Mouse (Mus musculus): ENCODE data around the gene Efcc1.
"Not testable (repeated sequence)": the region's sequence is repeated elsewhere in the genome, so short reads cannot be mapped to it uniquely, and the experiment has no call there.

The Efcc1 gene

DNA sequence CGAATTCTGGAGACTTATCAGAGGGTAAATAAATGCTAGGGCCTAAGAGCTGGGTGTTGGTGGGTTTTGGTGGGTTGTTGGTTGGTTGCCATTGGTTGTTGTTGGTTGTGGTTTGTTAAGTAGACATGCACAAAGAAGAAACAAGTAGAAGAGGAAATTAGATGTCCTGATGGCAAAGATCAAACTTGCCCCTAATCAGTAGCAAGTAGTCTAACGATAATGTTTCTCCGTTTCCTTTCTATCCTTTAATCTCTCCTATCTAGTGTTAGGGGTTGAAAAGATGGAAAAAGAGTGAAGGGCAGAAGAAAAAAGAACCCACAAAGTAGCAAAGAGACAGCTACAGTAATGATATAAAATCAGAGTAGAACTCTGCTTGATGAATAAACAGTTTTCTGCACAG, 14.0 kb downstream of the Efcc1 start:
- DNase-seq: no peak

DNA sequence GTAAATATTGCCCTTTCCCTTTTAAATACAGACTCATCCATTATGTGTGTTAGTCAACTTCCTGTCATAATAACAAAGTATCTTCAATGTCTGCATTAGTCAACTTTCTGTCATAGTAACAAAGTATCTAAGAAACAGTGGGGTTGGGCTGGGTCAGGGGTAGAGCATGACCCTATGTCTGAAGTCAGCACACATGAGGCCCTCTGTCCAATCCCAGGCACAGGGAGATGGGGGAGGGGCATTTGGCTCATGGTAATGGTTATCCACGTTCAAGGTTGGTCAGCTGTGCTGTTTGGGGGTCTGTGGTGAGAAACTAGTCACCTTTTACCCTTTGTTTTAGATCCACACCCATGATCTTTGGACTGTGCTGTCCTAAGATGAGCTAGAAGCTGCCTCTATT, 14.6 kb downstream of the Efcc1 start:
- no peak for DNase-seq

DNA sequence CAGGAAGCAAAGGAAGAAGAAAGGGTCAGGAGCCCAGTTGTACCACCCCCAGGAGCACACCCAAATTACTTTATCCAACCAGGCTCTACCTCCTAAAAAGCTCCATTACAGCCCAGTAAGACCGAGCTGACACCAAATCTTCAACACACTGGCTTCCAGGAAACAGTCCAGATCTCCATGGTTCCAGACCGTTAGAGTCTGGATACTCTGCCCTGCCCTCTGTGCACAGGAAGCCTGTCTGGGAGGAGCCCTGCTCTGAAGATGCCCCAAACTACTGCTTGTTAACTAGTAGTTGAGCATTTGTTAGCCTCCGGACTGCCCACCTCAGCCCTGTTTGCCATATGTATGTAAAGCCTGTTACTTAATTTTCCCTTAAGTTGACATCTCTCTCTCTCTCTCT, 15.4 kb downstream of the Efcc1 start:
- DNase-seq: no peak

DNA sequence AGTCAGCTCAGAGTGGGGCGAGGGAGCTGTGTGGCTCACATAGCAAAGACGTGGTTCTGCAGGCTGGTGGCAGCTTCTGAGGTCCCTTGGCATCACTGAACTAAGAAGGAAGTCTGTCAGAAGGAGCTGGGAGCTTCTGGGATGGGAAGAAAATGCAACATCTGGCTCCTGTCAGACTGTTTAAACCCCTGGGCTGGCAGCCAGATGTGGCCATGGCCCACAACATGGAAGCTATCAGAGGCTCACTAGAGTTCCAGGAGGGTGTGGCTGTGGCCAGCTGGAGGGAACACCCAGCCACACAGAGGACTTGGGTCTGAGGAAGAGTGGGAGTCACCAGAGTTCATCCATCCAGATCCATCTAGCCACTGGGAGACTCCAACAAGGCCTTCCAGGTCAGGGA, 16.2 kb downstream of the Efcc1 start:
- no peak for DNase-seq

DNA sequence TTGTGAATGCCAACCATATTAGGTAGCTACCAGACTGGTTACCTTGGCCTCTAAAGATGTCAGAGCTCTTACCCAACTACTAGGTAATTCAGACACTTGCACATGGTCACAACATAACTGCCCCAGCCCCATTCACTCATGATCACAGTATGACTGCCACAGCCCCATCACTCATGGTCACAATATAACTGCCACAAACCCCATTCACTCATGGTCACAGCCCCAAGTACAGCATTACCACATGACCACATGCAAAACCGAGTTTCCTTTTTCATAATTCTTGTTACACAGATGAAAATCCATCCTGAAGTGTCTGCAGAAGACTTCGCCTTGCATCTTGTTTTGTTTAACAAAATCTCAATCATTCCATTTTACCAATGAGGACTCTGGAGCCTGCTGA, 17.4 kb downstream of the Efcc1 start:
- DNase-seq: no peak

DNA sequence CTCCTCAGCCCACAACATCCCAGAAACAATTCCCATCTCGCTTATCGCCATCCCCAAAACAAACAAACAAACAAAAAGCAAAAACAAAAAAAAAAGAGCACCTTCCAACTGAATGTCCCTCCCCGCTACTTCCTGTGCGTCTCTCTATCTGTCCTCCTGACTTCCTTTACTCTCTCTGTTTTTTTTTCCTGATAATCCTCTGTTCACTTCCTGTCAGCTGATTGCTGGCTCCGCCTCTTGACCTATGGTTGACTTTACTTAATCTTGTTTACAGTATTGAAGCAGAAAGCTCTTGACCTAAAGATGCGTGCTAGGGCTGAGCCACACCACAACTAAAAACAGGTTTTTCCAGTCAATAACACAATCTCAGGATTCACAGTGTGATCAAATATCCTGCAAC, 17.9 kb downstream of the Efcc1 start:
- DNase-seq: no peak

DNA sequence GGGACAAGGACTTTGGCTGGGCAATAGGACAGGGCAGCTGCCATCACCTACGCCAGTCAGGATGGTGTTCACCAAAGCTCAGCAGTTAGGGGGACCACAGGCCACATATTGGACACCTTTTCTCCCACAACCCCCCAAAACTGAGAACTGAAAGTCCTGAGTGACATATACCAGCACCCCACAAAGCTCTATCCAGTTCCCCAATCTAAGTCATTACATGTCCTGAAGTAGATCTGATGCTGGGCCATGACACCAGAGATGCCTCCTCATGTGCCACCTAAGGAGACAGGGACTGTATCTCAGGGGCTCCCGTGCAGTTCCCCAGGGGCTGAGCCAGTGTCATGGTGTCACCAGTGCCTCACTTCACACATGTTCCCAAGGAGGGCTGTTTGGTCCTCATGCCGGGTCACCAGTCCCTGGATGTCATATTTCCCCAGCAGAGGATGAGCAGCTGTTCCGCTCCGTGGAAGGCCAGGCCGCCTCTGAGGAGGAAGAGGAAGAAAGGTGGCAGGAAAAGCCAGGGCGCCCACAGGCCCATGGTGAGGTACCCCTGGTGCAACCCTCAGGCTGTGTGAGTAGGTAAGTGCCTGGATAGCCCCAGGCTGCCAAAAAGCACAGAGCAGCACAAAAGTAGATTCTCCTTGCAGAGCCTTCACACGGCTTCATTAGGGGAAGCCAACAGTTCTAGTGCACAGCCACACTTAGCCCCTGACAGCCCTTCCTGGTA, 19.7 kb downstream of the Efcc1 start:
- no peak for DNase-seq

DNA sequence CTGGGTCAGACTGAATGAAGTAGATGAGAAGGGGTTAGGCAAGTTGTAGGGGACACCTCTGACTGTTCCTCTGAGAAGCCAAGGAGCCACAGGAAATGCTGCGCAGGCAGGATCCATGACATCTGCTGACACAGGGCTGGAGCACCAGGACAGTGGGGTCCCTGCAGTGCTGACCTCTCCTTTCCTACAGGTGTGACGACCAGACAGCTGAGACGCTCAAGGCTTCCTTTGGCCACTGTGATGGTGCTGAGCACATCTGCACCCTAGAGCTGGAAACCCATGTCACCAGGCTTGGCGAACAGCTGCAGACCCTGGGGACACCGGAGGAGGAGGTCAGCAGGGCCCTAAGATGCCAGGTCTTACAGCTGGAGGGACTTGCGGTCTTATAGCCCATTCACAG, 20.9 kb downstream of the Efcc1 start:
- DNase-seq: no peak

DNA sequence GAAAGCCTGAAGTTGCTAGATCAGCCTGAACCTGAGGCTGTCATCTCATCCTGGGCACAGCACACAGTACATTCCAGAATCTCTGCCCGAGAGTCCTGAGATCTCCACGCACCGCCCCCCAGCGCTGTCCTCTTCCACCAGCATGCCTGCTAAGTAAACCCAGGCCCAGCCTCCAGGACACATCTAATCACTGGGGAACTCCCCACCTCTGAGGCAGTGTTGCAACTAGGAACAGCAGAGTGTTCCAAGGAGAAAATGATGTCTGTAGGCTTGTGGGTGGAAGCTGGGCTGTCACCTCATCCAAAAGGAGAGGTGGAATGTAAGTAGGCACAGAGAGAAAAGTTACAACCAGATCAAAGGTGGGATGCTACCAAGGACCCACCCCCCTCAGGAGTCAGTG, 24.5 kb downstream of the Efcc1 start:
- DNase-seq: no peak

DNA sequence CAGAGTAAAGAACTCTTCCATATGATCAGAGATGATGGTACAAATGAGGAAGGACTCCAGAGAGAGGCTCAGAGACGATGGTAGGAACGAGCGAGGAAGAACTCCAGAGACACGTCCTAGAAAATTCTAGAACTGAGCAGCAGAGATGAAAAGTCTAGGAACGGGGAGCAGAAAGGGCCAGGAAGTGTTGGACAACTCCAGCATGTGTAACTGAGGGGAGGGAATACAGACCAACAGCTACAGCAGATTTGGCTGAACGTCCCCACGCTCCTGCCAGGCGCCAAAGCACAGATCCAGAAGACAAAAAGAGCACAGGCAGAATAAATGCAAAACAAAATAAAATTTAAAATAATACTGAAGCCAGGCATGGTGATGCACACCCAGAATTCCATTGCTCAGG, 26.2 kb downstream of the Efcc1 start:
- no peak for DNase-seq

DNA sequence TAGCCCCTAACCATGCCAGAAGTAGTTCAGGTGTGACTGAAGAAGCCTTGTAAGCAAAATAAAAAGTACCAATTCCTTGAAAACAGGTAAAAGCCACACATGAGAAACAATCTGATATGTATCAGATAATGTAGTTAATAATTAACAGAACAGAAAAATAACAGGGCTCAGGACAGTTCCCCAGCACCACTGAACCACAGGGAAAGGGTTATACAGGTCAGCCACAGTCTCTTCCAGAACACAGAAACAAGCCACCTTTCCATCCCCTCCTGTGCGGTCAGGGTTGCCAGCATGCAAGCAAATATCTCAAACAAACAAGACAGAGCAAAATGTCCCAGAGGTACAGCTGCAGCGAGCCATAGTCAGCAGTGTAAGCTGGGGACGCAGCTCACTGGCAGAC, 28.7 kb downstream of the Efcc1 start:
- no peak for DNase-seq

DNA sequence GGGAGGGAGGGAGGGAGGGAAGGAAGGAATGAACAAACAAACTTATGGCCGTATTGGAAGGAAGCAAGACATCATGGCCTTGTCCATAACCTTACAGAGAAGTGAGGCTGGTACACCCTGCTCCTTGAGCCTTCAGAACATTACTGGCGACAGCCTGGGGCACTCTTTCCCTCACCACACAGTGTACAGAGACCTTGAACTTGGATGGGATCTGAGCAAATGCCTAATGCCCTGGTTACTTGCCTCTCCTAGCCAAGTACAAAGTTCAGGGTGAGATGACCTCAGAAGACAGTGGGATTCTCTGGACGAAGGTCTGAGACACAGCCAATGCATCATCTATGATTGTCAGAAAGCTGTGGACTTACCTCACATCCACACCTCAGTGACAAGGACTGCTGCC, 29.2 kb downstream of the Efcc1 start:
- no peak for DNase-seq

DNA sequence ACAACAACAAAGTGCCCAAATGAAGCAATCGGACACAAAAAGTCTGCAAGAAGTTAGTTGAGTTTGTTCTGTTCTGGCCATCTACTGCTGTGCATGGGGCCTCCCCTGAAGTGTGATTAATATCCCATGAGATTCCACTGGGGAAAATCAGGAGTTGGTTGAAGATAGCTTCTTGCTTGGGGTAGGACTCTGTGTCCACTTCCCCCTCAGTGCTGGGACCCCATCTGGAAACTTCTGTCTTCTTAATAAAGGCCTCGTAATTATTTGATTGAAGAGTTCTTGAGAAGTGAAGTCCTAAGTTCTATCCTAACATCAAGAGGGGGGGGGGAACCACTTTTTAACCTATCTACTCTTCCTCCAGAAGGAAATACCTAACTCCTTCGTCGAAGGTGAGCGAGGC, 31.5 kb downstream of the Efcc1 start:
- DNase-seq: no peak

DNA sequence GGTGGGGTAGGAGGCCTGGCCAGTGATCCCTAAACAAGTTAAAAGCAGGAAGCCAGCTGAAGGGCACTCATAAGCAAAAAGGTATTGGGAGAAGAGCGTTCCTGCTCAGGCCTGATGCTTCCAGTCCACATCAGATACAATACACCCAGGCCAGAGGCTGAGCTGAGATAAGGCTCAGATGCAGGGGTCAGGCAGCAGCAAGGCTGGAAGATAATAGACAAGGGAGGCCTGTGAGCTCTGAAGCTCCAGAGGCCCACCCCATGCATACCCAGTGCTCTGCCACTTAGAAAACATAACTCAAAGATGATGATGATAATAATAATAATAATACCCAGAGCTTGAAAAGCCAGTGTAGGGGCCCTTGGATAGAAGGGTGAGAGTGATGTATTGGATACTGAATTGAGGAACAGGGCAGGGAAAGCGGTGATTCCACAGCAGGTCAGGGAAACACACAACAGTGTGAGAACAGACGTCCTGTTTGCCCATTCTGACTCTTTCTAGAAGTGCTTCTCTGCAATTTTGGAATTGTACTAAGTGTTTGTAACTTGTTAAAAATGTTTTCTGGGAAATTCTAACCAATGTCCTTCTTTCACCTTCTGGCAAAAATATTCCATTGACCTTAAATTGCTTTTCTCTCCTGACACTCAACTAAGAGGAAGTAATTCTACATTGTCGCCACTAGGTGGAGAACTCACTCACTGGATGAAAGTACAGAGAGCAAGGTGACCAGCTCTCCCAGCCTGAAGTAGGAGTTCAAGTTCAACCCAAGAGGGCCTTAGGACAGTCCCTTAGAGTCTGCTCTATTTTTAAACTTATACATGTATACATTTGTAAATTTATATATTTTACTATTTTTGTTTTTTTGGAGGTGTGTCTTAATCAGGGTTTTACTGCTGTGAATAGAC, 33.0 kb downstream of the Efcc1 start:
- peak; percentile 27 to 40 for DNase-seq

DNA sequence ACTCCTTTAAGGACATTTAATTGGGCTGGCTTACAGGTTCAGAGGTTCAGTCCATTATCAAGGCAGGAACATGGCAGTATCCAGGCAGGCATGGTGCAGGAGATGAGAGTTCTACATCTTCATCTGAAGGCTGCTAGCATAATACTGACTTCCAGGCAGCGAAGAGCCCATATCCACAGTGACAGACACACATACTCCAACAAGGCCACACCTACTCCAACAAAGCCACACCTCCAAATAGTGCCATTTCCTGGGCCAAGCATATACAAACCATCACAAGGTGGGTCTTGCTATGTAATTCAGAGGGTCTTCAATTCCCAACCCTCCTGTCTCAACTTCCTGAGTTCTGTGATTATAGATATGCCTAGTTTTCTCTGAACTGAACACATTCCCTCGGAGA, 33.6 kb downstream of the Efcc1 start:
- not testable (repeated sequence) for DNase-seq

DNA sequence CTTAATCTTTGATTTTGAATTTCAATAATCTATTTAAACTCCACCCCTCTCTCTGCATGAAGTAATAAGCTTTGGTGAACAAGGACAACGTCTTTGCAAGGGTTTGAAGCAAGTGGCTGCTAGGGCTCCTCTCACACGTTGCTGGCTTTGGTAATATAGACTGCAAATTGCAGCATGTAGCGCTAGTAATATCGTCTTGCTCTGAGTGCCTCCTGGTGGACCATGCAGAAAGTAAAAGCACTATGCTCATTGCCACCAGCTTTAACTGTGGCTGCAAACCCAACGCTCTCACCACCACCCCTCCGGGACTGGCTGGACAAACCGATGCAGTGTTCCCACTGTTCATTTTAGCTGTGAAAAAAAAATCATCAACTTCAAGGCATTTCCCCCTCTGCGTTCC, 40.0 kb downstream of the Efcc1 start:
- DNase-seq: no peak

DNA sequence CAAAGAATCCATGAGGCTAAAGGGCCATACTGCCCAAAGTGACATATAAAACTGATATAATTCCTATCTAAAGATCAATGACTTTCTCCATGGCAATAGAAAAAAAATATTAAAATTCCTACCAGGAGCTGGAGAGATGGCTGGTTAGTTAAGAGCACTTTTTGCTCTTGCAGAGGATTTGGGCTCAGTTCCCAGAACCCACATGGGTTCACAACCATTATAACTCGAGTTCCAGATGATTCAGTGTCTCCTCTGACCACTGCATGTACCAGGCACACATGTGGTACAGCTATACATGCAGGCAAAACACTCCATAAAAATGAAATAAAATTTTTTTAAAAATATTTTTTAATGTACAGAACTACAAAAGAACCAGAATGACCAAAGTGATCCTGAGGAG, 43.8 kb downstream of the Efcc1 start:
- DNase-seq: no peak

DNA sequence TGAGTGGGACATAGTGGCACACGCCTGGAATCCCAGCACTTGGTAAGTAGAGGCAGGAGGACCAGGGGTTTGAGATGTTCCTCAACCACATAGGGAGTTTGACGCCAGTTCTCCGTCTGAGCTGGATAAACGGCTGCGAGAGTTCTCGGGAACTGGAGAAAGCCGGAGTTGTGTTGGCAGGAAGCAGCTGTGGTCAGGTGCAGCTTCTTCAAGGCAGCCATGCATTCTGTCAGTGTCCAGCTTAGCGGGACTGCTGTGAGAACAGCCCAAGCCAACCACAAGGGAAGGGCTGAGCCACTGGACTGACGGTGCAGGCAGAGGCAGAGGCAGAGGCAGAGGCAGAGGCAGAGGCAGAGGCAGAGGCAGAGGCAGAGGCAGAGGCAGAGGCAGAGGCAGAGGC, 44.2 kb downstream of the Efcc1 start:
- no peak for DNase-seq

DNA sequence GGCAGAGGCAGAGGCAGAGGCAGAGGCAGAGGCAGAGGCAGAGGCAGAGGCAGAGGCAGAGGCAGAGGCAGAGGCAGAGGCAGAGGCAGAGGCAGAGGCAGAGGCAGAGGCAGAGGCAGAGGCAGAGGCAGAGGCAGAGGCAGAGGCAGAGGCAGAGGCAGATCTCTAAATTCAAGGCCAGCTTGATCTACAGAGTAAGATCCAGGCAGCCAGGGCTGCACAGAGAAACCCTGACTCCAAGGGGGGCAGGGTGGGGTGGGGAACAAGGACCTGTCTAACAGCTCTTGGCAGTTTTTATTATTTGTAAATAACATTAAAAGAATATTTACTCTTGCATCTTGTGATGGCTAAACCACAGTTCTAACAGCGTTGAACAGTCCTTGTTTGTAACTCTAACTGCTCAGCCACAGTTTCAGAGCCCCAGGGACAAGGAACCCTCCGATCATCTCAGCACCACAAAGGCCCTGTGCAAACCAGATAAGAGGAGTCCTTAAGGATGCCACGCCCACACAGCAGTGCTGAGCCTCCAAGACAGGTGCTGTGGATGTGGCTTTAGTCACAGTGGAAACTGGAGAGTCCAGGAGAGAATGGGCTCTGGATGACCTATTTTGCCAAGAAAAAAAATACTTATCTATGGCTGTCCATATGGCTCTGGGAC, 45.0 kb downstream of the Efcc1 start:
- DNase-seq: no peak

DNA sequence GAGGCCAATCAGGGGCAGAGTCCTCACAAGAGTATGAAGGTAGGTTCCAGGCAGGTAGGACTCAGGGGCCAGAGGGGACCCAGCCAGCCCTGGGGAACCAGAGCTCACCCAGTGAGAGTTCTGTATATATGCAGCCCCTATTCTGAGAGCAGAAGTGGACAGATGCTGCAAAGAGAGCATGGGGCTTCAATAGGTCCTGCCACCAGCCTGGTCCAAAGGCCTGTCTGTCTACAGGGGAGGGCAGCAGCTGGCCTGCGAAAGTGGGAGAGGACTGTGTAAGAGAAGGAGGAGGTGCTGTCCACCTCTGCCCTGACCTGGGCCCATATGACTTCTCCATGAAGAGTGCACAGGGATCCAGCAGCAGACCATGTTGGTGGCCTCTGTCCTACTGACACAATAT, 46.0 kb downstream of the Efcc1 start:
- no peak for DNase-seq

DNA sequence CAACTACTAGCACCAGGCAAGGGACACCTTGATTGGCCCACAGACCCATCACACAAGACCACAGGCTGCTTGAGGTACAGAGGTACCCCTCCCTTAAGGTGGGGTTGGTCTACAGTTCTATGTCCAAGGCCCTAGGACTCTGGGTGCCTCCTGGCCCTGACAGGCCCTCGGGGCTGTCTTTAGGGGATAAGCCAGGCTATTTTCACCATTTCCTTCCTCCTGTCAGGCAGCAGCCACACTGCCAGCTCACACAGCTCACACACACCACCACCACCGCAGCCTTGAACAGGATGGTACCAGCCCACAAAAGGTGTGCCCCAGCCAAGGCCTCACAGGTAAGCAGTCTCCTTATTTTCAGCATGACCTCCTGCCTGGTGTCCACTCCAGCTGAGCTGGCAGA, 47.2 kb downstream of the Efcc1 start, which contains the start of gene Gp9:
Gene Gp9 (plus strand): TSS at position 231 of the 400 bp plus-strand sequence.
- no peak for DNase-seq

DNA sequence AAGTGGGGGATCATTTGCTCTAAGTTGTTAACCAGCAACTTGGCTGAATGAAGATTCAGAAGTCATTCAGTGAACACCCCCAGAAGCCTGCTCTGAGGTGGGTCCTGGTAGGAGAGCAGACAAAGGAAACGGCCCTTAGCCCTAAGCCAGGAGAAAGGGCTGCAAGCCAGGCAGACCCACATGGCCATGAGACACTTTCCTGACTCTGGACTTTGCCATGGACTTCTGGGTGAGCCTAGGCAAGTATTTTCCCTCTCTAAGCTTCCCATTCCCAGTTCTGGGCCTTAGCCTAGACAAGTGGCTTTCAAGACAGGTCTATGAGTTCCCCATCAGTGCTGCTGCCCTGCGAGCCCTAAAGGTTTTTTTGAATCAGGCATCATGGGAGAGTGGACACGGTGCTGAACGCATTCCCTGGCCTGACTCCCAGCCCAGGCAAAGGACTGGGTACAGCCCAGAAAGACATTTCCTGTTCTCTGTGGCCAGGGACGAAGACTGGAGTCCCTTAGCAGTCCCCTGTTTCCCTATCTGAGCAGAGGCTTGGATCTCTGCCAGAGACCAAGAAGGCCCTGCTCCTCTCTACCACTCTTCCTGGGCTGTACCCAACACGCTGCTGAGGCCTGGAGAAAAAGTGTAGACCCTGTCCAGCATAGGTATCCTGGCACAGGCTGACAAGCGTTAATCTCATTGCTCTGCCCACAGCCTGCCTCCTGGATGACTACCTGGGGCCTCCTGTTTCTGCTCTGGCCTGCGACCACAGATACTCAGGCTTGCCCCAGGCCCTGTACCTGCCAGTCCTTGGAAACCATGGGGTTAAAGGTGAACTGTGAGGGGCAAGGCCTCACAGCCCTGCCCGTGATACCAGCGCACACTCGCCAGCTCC, 47.9 kb downstream of the Efcc1 start:
- no peak for DNase-seq
